Mouse (Mus musculus) spleen, adult 10 weeks (tissue): ENCODE data around the gene Hs3st4. TPM values are rescaled to one million over a fixed set of nuclear protein-coding genes. Genes with fewer than 3 reads are reported as not detected.

ENCODE experiments used
- polyA plus RNA-seq: library from polyadenylated mRNA; stranded (reverse); fragments of 350-450 nt; fragmentation: Illumina TruSeq; extraction: RNeasy Lipid Tissue Mini Kit (QIAGEN cat#74804); gene quantifications from one replicate; pipeline ENCODE4 v1.2.3, GENCODE M21; 2015; ENCODE audit warnings: low replicate concordance; ENCODE audit not compliant: insufficient read depth

Hs3st4 gene
- not detected for polyA plus RNA-seq

DNA sequence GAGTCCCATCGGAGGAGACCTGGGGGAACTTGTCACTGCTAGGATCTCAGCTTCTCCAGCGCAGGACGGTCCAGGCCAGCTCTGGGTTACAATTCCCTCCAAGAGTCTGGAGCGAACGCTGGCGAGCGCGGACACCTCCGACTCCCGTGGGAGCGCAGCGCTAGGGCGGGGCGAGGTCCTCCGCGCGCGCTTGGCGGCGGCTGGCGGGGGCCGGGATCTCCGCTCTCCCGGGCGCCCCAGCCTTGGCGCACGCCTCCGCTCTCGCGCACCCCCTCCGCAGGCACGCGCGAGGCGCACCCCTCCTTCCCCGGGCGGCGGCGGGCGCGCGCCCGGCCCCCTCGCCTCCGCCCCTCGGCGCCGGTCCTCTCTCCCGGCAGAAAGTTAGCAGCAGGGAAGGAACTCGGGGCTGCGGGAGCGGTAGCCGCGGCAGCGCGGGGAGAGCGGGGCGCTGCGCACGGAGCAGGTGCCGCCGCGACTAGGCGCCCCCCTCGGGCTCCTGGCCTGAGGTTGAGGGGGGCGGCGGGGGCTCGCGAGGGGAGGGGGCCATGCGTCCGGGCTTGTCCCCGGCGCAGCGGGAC is at the start of gene Hs3st4:
Hs3st4 (plus strand) TSS at position 409 of the 578 bp plus-strand sequence.

